Mouse (Mus musculus) central nervous system, embryonic 14 days (tissue): ENCODE measurements around the gene Trpv6. TPM values are rescaled to one million over a fixed set of nuclear protein-coding genes. Genes with fewer than 3 reads are reported as not detected.

Source experiments
- polyA plus RNA-seq: library from polyadenylated mRNA; depleted of rRNA; stranded (reverse); fragments of >200 nt; gene quantifications from 2 replicates; pipeline ENCODE4 v1.2.3, GENCODE M21; 2012; rRNA removed

Gene Trpv6
- polyA plus RNA-seq = 0.04 and 0.19 TPM in 2 replicates

DNA sequence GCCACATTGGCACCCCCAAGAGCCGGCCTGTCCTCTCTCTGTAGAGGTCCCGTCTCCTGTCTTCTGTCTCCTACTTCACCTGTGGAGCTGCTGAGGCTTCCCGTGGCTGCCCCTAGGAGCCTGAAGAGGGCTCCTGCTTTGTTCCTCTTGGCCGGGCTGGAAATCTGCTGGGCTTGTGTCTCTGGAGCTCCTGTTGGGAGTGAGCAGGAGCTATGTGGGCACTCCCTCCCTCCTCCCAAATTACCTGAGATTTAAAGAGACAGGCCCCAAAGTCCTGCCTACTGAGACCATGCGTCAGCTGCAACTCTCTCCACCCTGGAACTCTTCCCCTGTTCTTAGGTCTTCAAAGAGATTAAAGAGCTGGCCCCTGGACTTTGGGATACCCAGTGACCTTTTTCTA lies at the start of gene Trpv6:
Gene Trpv6, minus strand, starts transcription at position 228 of the 400 bp plus-strand sequence.

DNA sequence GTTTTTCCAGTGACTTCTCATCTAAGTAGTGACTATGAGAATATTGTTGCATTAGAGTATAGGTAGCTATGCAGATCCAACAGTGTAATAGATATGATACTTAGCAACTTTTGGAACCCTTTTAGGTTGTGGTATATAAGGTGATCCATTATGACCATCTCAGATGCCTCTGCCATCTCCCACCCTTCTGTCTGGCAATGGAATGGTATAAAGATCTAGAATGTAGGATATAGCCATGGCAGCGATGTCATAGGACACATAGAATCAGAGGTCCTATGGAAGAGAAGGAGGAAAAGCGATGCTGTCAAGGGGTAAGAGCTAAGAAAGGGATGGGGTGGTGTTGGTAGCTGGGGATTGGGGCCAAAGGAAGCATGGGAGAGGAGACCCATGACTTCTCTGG lies 47.9 kb upstream of the Trpv6 start, which contains the start of gene Llcfc1:
Gene Llcfc1, plus strand, starts transcription at position 301 of the 400 bp plus-strand sequence.

DNA sequence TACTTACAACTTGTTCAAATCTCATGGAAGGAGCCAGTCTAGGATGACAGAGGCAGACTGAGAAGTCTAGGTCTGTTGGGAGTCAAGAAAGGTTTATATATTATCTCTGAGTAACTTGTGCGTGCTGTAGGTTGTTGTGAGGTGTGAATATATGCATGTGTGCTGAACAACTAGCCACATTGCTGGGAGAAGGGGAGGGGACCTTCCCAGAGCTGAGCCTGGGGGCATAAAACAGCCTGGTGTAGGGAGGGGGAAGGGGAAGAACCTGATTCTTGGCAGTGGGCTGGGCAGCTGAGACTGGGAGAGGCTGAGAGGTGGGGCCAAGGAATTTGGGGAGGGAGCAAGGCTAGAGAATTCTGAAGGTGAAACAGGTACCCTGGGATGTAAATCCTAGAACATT lies 44.5 kb upstream of the Trpv6 start, which contains the start of gene Trpv5:
Gene Trpv5, minus strand, starts transcription at position 101 of the 400 bp plus-strand sequence.

DNA sequence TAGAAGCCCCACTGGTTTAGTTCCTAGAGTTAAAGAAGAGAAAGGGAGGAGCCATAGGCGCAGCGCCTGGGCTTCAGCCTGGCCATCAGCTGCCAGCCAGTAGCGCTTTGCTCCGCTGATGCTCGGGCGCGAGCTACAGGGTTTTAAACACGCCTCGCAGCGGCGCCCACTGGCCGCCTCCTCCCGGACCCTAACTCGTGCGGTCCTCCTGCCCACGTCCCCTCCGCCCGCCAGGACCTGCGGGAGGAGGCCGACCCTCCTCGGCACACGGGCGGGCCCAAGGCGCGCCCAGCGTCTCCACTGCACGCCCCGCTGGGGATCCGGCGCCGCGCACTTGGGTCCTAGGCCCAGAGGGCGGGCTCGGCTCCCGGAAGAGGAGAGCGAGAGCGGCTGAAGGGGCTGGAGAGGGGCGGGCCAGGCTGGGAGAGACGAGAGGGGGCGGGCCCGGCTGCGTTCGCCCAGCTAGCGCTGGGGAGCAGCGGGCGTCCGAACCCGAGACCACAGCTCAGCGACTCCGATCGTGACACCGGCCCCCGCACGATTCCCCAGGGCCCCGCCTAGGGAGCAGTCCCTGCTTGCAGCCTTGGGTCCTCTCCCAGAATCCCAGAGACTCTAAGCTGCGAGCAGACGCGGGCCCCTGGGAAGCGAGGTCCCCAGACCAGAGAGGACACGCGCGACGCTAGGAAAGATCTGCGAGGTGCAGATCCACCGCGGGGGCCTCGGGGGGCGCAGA lies 31.0 kb downstream of the Trpv6 start, which contains the start of gene Ephb6:
Gene Ephb6, plus strand, starts transcription at position 422 of the 733 bp plus-strand sequence.

Other genes with a start within 250 kb of the Trpv6 start
- not detected in 2 replicates for gene Gm5771, start 244.0 kb downstream of the Trpv6 start, polyA plus RNA-seq
- not detected in 2 replicates for gene Gm10334, start 190.3 kb downstream of the Trpv6 start, polyA plus RNA-seq
- not detected in 2 replicates for gene Prss1, start 177.5 kb downstream of the Trpv6 start, polyA plus RNA-seq
- not detected in 2 replicates for gene Prss2, start 114.6 kb downstream of the Trpv6 start, polyA plus RNA-seq
- gene Ephb6, start 30.9 kb downstream of the Trpv6 start, polyA plus RNA-seq = 33.5 and 40.0 TPM in 2 replicates
- not detected in 2 replicates for gene Trpv5, start 44.4 kb upstream of the Trpv6 start, polyA plus RNA-seq
- not detected in 2 replicates for gene Llcfc1, start 48.0 kb upstream of the Trpv6 start, polyA plus RNA-seq
- gene Kel, start 67.9 kb upstream of the Trpv6 start, polyA plus RNA-seq = 0.63 and 0.71 TPM in 2 replicates
- not detected in 2 replicates for gene Olfr459, start 138.8 kb upstream of the Trpv6 start, polyA plus RNA-seq
- not detected in 2 replicates for gene Pip, start 211.1 kb upstream of the Trpv6 start, polyA plus RNA-seq
- gene Sval2, start 216.6 kb upstream of the Trpv6 start, polyA plus RNA-seq = not detected in 2 replicates